Mouse (Mus musculus) gastrocnemius, postnatal 25 days (tissue): ENCODE results near the gene Smim12. TPM values are rescaled to one million over a fixed set of nuclear protein-coding genes. Genes with fewer than 3 reads are reported as not detected.

Experiments
- DNase-seq: peaks from one replicate; pipeline ENCODE4 v3.0.0; 2022
- total RNA-seq, 2 experiments: library from RNA; stranded (reverse); gene quantifications; 1 replicate in 1 of 2; 2 replicates in 1 of 2; pipeline ENCODE4 v1.2.3; 2021

Smim12 gene
- total RNA-seq, 2 experiments from 2014 or later, result 32.7 to 33.4 TPM

- peak; percentile 67 for DNase-seq
Observed at GRCm38 (mm10) chr4:127235742-127236487, 7.7 kb upstream of the Smim12 start.

- DNase-seq, result no peak
Observed at GRCm38 (mm10) chr4:127236631-127237030, 7.0 kb upstream of the Smim12 start.

- no peak for DNase-seq
Observed at GRCm38 (mm10) chr4:127237271-127237670, 6.3 kb upstream of the Smim12 start.

GRCm38 (mm10) chr4:127242696-127243095, 888 bp upstream of the Smim12 start:
- DNase-seq, result no peak

- no peak for DNase-seq
Observed at GRCm38 (mm10) chr4:127243953-127244352, 369 bp downstream of the Smim12 start.

- peak; percentile 84 for DNase-seq
Observed at GRCm38 (mm10) chr4:127249701-127250349, 6.2 kb downstream of the Smim12 start.

- peak; percentile 61 for DNase-seq
Observed at GRCm38 (mm10) chr4:127251963-127252585, 8.5 kb downstream of the Smim12 start.

- no peak for DNase-seq
Observed at GRCm38 (mm10) chr4:127256739-127257138, 13.2 kb downstream of the Smim12 start.

GRCm38 (mm10) chr4:127258186-127258897, 14.8 kb downstream of the Smim12 start:
- DNase-seq, result no peak

- no peak for DNase-seq
Observed at GRCm38 (mm10) chr4:127261601-127262000, 18.0 kb downstream of the Smim12 start.

- DNase-seq, result no peak
Observed at GRCm38 (mm10) chr4:127263438-127264182, 20.0 kb downstream of the Smim12 start.

GRCm38 (mm10) chr4:127264183-127264554, 20.6 kb downstream of the Smim12 start:
- DNase-seq, result no peak

- peak; percentile 61 for DNase-seq
Observed at GRCm38 (mm10) chr4:127278451-127279001, 34.9 kb downstream of the Smim12 start.

- no peak for DNase-seq
Observed at GRCm38 (mm10) chr4:127279241-127279640, 35.7 kb downstream of the Smim12 start.

GRCm38 (mm10) chr4:127286907-127287306, 43.3 kb downstream of the Smim12 start:
- no peak for DNase-seq

- DNase-seq, result peak; percentile 25
Observed at GRCm38 (mm10) chr4:127289039-127289548, 45.5 kb downstream of the Smim12 start.

GRCm38 (mm10) chr4:127292631-127293030, 49.0 kb downstream of the Smim12 start:
- DNase-seq, result no peak
